Mouse (Mus musculus) liver, adult 2 months (tissue): ENCODE results near the gene Polr3h. TPM values are rescaled to one million over a fixed set of nuclear protein-coding genes. Genes with fewer than 3 reads are reported as not detected.

Experiments used
- DNase-seq: peaks from one replicate; pipeline ENCODE4 v3.0.0-alpha.2; 2011; ENCODE audit warnings: low read depth, low spot score; ENCODE audit errors: extremely low read depth
- H3K27ac ChIP-seq: fragments of 200-500 bp; replicated peaks from 2 replicates; pipeline ENCODE4 v1.5.1; 2012; ENCODE audit warnings: low read depth, mild to moderate bottlenecking, control low read depth, inconsistent platforms, low read length; ENCODE audit not compliant: insufficient read depth
- H3K27me3 ChIP-seq: fragments of 200-500 bp; 2 replicates; pipeline ENCODE4 v1.6.1; 2012; ENCODE audit warnings: mild to moderate bottlenecking, moderate library complexity, low read length, inconsistent platforms; ENCODE audit not compliant: control insufficient read depth, insufficient read depth
- H3K36me3 ChIP-seq: fragments of 200-500 bp; 2 replicates; pipeline ENCODE4 v1.6.1; 2012; ENCODE audit warnings: low read length, inconsistent platforms; ENCODE audit not compliant: control insufficient read depth, insufficient read depth
- H3K4me1 ChIP-seq: fragments of 200-500 bp; 2 replicates; pipeline ENCODE4 v1.6.1; 2011; ENCODE audit warnings: low read length; ENCODE audit not compliant: control insufficient read depth, insufficient read depth
- H3K4me3 ChIP-seq: fragments of 200-500 bp; 2 replicates; pipeline ENCODE4 v1.5.1; 2011; ENCODE audit warnings: low read depth, mild to moderate bottlenecking, control low read depth, low read length, moderate library complexity; ENCODE audit not compliant: insufficient read depth
- H3K79me2 ChIP-seq: fragments of 200-500 bp; 2 replicates; pipeline ENCODE4 v1.6.1; 2012; ENCODE audit warnings: inconsistent platforms, mild to moderate bottlenecking, low read length, moderate library complexity; ENCODE audit not compliant: control insufficient read depth, insufficient read depth
- H3K9ac ChIP-seq: fragments of 200-500 bp; 2 replicates; pipeline ENCODE4 v1.6.1; 2012; ENCODE audit warnings: low read depth, mild to moderate bottlenecking, control low read depth, inconsistent platforms, low read length
- CTCF ChIP-seq: fragments of 200-500 bp; IDR thresholded peaks from 2 replicates; pipeline ENCODE4 v1.5.1; 2011; ENCODE audit warnings: low read depth, low read length, control low read depth
- POLR2A ChIP-seq: fragments of 200-500 bp; IDR thresholded peaks from 2 replicates; pipeline ENCODE4 v1.6.1; 2011; ENCODE audit warnings: low read length, control low read depth; ENCODE audit not compliant: insufficient read depth; ENCODE audit errors: extremely low read depth
- WGBS: fragments of 180-500 bp; shearing (Covaris S2); methylation state at CpG from one replicate; pipeline ENCODE4 v1.1.7; 2018; 5-methylcytosine and 5-hydroxymethylcytosine counted together
- polyA plus RNA-seq: library from polyadenylated mRNA; depleted of rRNA; stranded (reverse); fragments of >200 nt; gene quantifications from 2 replicates; pipeline ENCODE4 v1.2.3, GENCODE M21; 2012
- total RNA-seq: library from RNA; depleted of rRNA; stranded (reverse); fragments of >200 nt; gene quantifications from 2 replicates; pipeline ENCODE4 v1.2.3, GENCODE M21; 2014

Polr3h gene
- total and polyA plus RNA-seq, 2 experiments = 6.4 to 8.3 TPM

- 7% methylated on average over 11 of the region's 11 CpGs for WGBS
- DNase-seq = peak; percentile 75
Measured at GRCm38 (mm10) chr15:81928277-81928676, 2.2 kb upstream of the Polr3h start.

GRCm38 (mm10) chr15:81927741-81928140, 1.7 kb upstream of the Polr3h start:
- Histone ChIP-seq H3K27me3 (no peaks in the 10 kb centered on the region), H3K4me1 (peaks cover 9% of the 10 kb centered on the region; the same call in 1 of the 2 replicates), H3K27ac (peak overlapping the region; percentile 8; the same call in 1 of the 2 replicates), H3K9ac (no peak overlapping the region), H3K79me2 (peaks cover 2% of the 10 kb centered on the region; the same call in 1 of the 2 replicates), H3K36me3 (no peaks in the 10 kb centered on the region), H3K4me3 (no peak overlapping the region)
- TF ChIP-seq CTCF = 0 out of 2 replicates have a peak, but pooled peaks have one; percentile 8
- TF ChIP-seq POLR2A = no peak
- 12% methylated on average over 4 of the region's 4 CpGs for WGBS
- DNase-seq = peak; percentile 91

More at GRCm38 (mm10) chr15:81928277-81928676, 2.2 kb upstream of the Polr3h start:
- TF ChIP-seq CTCF = no peak
- no peak for TF ChIP-seq POLR2A
- peak overlapping the region; percentile 4; the same call in 1 of the 2 replicates for H3K9ac ChIP-seq
- peaks cover 2% of the 10 kb centered on the region; the same call in 1 of the 2 replicates for H3K79me2 ChIP-seq
- H3K4me3 ChIP-seq = no peak overlapping the region
- H3K27me3 ChIP-seq = no peaks in the 10 kb centered on the region
- no peaks in the 10 kb centered on the region for H3K36me3 ChIP-seq
- H3K4me1 ChIP-seq = peaks cover 9% of the 10 kb centered on the region; the same call in 1 of the 2 replicates
- peak overlapping the region; percentile 69 for H3K27ac ChIP-seq

- DNase-seq = no peak
- no peaks in the 10 kb centered on the region for H3K27me3 ChIP-seq
- no peak overlapping the region for H3K9ac ChIP-seq
- WGBS = 47% methylated on average over 9 of the region's 9 CpGs
- H3K4me3 ChIP-seq = no peak overlapping the region
- peaks cover 9% of the 10 kb centered on the region; the same call in 1 of the 2 replicates for H3K4me1 ChIP-seq
- no peaks in the 10 kb centered on the region for H3K36me3 ChIP-seq
- no peak for TF ChIP-seq CTCF
- no peak for TF ChIP-seq POLR2A
- H3K79me2 ChIP-seq = peaks cover 2% of the 10 kb centered on the region; the same call in 1 of the 2 replicates
- no peak overlapping the region for H3K27ac ChIP-seq
Measured at GRCm38 (mm10) chr15:81926446-81926822, 394 bp upstream of the Polr3h start.

- Histone ChIP-seq H3K27ac (no peak overlapping the region), H3K9ac (no peak overlapping the region), H3K4me1 (peaks cover 9% of the 10 kb centered on the region; the same call in 1 of the 2 replicates), H3K27me3 (no peaks in the 10 kb centered on the region), H3K79me2 (peaks cover 2% of the 10 kb centered on the region; the same call in 1 of the 2 replicates), H3K36me3 (no peaks in the 10 kb centered on the region), H3K4me3 (no peak overlapping the region)
- WGBS = 93% methylated on average over 11 of the region's 11 CpGs
- TF ChIP-seq POLR2A = no peak
- no peak for TF ChIP-seq CTCF
- DNase-seq = no peak
Measured at GRCm38 (mm10) chr15:81924933-81925332, 1.1 kb downstream of the Polr3h start.

GRCm38 (mm10) chr15:81921255-81921654, 4.8 kb downstream of the Polr3h start:
- no peaks in the 10 kb centered on the region for H3K36me3 ChIP-seq
- no peaks in the 10 kb centered on the region for H3K27me3 ChIP-seq
- TF ChIP-seq CTCF (no peak), POLR2A (no peak)
- H3K27ac ChIP-seq = no peak overlapping the region
- no peak overlapping the region for H3K9ac ChIP-seq
- peaks cover 4% of the 10 kb centered on the region; the same call in 1 of the 2 replicates for H3K4me1 ChIP-seq
- peaks cover 2% of the 10 kb centered on the region; the same call in 1 of the 2 replicates for H3K79me2 ChIP-seq
- 79% methylated on average over 5 of the region's 5 CpGs for WGBS
- no peak for DNase-seq
- H3K4me3 ChIP-seq = no peak overlapping the region

- peaks cover 2% of the 10 kb centered on the region; the same call in 1 of the 2 replicates for H3K79me2 ChIP-seq
- TF ChIP-seq CTCF (no peak), POLR2A (no peak)
- no peak for DNase-seq
- peaks cover 4% of the 10 kb centered on the region; the same call in 1 of the 2 replicates for H3K4me1 ChIP-seq
- 90% methylated on average over 10 of the region's 10 CpGs for WGBS
- H3K4me3 ChIP-seq = no peak overlapping the region
- H3K9ac ChIP-seq = no peak overlapping the region
- H3K36me3 ChIP-seq = peaks cover 5% of the 10 kb centered on the region; the same call in 1 of the 2 replicates
- H3K27me3 ChIP-seq = no peaks in the 10 kb centered on the region
- H3K27ac ChIP-seq = no peak overlapping the region
Measured at GRCm38 (mm10) chr15:81920546-81921217, 5.4 kb downstream of the Polr3h start.
